Mouse (Mus musculus): ENCODE data around the gene Prrc2a.

The Prrc2a gene

GRCm38 (mm10) chr17:35190096-35190495 lies 25.4 kb upstream of the Prrc2a start:
- 74% methylated on average over 4 of the region's 4 CpGs for WGBS

- WGBS, result 73% methylated on average over 1 of the region's 1 CpGs
Measured at GRCm38 (mm10) chr17:35189186-35189585, 24.5 kb upstream of the Prrc2a start.

GRCm38 (mm10) chr17:35187959-35188610 lies 23.4 kb upstream of the Prrc2a start, which contains the start of gene Lst1:
Gene Lst1, minus strand, starts transcription at chr17:35188439.
- WGBS, result 81% methylated on average over 7 of the region's 7 CpGs

GRCm38 (mm10) chr17:35187345-35187744 lies 22.6 kb upstream of the Prrc2a start:
- WGBS, result 76% methylated on average over 4 of the region's 4 CpGs

GRCm38 (mm10) chr17:35186681-35187080 lies 22.0 kb upstream of the Prrc2a start:
- WGBS, result 4% methylated on average over 4 of the region's 4 CpGs

GRCm38 (mm10) chr17:35185639-35186611 lies 21.2 kb upstream of the Prrc2a start:
- 7% methylated on average over 18 of the region's 18 CpGs for WGBS

GRCm38 (mm10) chr17:35180093-35180492 lies 15.4 kb upstream of the Prrc2a start:
- WGBS, result 95% methylated on average over 5 of the region's 5 CpGs

- 35% methylated on average over 5 of the region's 5 CpGs for WGBS
Measured at GRCm38 (mm10) chr17:35178528-35178927, 13.8 kb upstream of the Prrc2a start.

- 76% methylated on average over 2 of the region's 2 CpGs for WGBS
Measured at GRCm38 (mm10) chr17:35175968-35176367, 11.3 kb upstream of the Prrc2a start, which contains the start of gene Aif1. Gene Aif1, minus strand, starts transcription at chr17:35176068.

GRCm38 (mm10) chr17:35175382-35175781 lies 10.7 kb upstream of the Prrc2a start:
- WGBS, result 87% methylated on average over 6 of the region's 6 CpGs

GRCm38 (mm10) chr17:35174201-35174977 lies 9.7 kb upstream of the Prrc2a start:
- WGBS, result 66% methylated on average over 8 of the region's 8 CpGs

- 73% methylated on average over 3 of the region's 3 CpGs for WGBS
Measured at GRCm38 (mm10) chr17:35173329-35173728, 8.6 kb upstream of the Prrc2a start.

- WGBS, result 52% methylated on average over 11 of the region's 11 CpGs
Measured at GRCm38 (mm10) chr17:35172445-35173234, 7.9 kb upstream of the Prrc2a start.

- WGBS, result 13% methylated on average over 4 of the region's 4 CpGs
Measured at GRCm38 (mm10) chr17:35168541-35169207, 4.0 kb upstream of the Prrc2a start.

- WGBS, result 53% methylated on average over 7 of the region's 7 CpGs
Measured at GRCm38 (mm10) chr17:35167794-35168193, 3.1 kb upstream of the Prrc2a start.

- WGBS, result 74% methylated on average over 8 of the region's 8 CpGs
Measured at GRCm38 (mm10) chr17:35166352-35167035, 1.8 kb upstream of the Prrc2a start.

- WGBS, result 18% methylated on average over 12 of the region's 12 CpGs
Measured at GRCm38 (mm10) chr17:35165451-35166155, 906 bp upstream of the Prrc2a start.

GRCm38 (mm10) chr17:35164218-35164567 lies 504 bp downstream of the Prrc2a start:
- WGBS, result under 1% methylated on average over 26 of the region's 28 CpGs

- WGBS, result 3% methylated on average over 8 of the region's 8 CpGs
Measured at GRCm38 (mm10) chr17:35163326-35164081, 1.2 kb downstream of the Prrc2a start.
